Mouse (Mus musculus): ENCODE data around the gene Phf5a. TPM values are rescaled to one million over a fixed set of nuclear protein-coding genes. Genes with fewer than 3 reads are reported as not detected.

Gene Phf5a
- total and polyA plus RNA-seq, 3 experiments = 37.1 to 59.8 (median 59.6) TPM

DNA sequence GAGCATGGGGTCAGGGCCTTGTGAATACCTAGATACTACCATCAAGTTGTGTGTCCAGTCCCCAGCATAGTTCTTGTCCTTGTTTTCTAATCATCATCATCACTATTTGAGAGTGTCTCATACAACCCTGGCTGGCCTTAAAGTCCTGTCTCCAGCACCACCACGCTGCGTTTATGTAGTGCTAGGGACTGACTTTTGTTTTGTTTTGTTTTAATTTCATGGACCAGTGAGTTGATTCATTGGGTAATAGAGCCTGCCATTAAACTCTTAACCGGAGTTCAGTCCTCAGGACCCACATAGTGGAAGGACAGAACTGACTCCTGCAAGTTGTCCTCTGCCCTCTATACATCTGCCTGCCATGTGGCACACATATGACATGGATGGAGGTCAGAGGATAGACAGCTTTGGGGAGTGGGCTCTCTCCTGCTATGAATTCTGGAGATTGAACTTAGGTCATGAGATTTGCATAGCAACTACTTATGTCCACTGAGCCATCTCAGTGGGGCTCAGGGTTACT lies 13.8 kb upstream of the Phf5a start:
- no peak for DNase-seq

GRCm38 (mm10) chr15:81882348-81882747 lies 10.6 kb upstream of the Phf5a start:
- DNase-seq = no peak

- DNase-seq = no peak
Measured at GRCm38 (mm10) chr15:81879531-81880401, 8.1 kb upstream of the Phf5a start.

- peak; percentile 99 for DNase-seq
Measured at GRCm38 (mm10) chr15:81872262-81873136, 788 bp upstream of the Phf5a start, which contains the start of gene Aco2. Aco2 (plus strand) TSS chr15:81872309.

- DNase-seq = no peak
Measured at GRCm38 (mm10) chr15:81869985-81870384, 1.7 kb downstream of the Phf5a start.

- DNase-seq = no peak
Measured at GRCm38 (mm10) chr15:81864238-81864637, 7.5 kb downstream of the Phf5a start.

- DNase-seq = peak; percentile 65
Measured at GRCm38 (mm10) chr15:81860471-81861135, 11.1 kb downstream of the Phf5a start.

- peak; percentile 92 for DNase-seq
Measured at GRCm38 (mm10) chr15:81859330-81860255, 12.1 kb downstream of the Phf5a start.

- DNase-seq = peak; percentile 83
Measured at GRCm38 (mm10) chr15:81858517-81859329, 13.0 kb downstream of the Phf5a start, which contains the start of gene Tob2. Tob2 (minus strand) TSS chr15:81858796.

- DNase-seq = peak; percentile 96
Measured at GRCm38 (mm10) chr15:81858138-81858516, 13.6 kb downstream of the Phf5a start.

DNA sequence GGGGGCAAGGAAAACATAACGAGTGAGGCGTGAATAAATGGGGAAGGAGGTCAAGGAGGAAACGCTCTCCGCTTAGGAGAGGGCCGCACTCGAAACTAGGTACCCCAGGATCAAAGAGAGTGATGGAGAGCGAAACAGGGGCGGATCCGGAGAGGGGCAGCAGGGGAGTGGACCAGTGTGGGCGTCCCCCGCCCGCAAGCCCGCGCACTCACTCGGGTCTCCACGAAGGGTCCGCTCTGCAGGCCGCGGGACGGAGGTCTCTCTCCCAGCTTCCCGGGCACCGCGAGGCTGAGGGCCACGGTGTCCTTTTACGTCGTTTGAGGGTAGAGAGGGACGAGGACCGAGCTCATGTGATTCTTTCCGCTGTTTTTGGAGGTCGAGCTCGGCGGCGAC lies 14.0 kb downstream of the Phf5a start:
- no peak for DNase-seq

- DNase-seq = peak; percentile 59
Measured at GRCm38 (mm10) chr15:81856938-81857723, 14.6 kb downstream of the Phf5a start.

DNA sequence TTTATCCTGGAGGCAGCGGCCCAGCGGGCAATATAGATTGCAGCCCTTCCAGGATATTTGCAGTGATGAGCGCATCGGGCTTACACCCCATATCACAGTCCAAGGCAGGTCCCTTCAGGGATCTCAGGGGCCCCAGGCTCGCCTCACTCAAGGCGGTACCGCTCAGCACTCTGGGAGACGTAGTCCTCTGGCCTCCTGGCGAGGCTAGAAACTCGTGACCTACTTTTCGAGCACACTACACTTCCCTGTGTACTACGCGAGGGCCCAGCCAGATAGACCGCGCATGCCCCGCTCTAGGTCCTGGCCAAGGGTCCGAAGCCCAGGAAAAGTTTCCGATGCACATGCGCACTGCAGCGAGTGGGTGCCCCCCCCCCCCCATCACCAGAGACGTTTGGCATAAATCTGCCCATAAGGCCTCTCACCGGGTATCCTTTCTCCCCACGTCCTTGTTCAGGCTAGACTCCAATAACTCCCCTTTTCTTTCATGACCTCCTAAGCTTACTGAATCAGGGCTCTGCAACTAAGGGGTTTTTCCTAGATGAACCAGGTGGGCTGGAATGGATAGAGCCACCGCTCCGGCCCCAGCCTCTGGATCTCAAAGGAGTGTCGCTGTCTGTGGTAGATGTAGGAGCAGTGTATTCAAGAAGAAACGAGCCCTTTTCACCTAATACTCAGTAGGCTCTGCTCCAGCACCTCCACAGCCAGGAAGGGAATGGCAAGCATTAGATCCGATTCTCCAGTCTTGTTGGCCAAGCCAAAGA lies 15.5 kb downstream of the Phf5a start:
- DNase-seq = peak; percentile 93

DNA sequence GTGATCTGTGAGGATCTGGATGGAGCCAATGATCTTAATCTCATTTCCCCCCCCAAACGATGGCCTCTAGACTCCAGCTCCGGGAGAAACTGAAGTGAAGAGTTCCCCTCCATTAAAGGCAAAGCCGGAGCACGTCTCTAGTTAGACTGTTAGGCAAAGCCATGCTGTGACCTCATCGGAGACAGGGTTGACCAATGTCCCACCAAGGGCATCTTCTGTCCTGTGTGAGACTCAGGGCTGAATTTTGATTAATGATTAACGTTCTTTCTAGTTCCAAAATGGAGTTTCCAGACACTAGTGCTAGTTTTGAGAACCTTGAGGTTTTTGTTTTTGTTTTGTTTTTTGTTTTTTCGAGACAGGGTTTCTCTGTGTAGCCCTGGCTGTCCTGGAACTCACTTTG lies 18.6 kb downstream of the Phf5a start:
- peak; percentile 73 for DNase-seq

- peak; percentile 67 for DNase-seq
Measured at GRCm38 (mm10) chr15:81852411-81853000, 19.2 kb downstream of the Phf5a start.

- DNase-seq = no peak
Measured at GRCm38 (mm10) chr15:81851375-81851774, 20.3 kb downstream of the Phf5a start.

GRCm38 (mm10) chr15:81850718-81851117 lies 21.0 kb downstream of the Phf5a start:
- no peak for DNase-seq

DNA sequence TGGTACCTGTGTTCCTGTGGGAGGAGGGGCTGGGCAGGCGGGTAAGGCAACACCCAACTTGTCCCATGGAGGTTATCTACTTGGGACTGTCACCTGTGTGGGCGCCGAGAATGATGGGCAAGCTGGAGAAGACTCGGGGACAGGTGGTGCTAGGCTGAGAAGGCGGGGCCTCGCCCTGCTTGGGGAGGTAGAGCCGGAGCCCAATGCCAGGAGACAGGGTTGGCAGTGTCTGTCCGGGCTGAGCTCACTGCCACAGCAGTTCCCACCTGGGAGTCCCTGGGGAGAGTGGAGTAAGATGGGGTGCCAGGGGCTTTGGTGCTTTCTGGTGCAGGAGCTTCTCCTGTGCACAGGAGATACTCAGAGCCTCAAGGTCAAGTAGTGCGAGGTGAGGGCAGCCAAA lies 22.6 kb downstream of the Phf5a start:
- DNase-seq = no peak

All from adrenal gland, adult 2 months (tissue).